Mouse (Mus musculus) hindbrain, embryonic 10.5 days (tissue): ENCODE results near the gene Gm5849. TPM values are rescaled to one million over a fixed set of nuclear protein-coding genes. Genes with fewer than 3 reads are reported as not detected.
"Not testable (repeated sequence)": the region's sequence is repeated elsewhere in the genome, so short reads cannot be mapped to it uniquely, and the experiment has no call there.

Source experiments
- DNase-seq: peaks from one replicate; pipeline ENCODE4 v3.0.0-alpha.2; 2017; ENCODE audit warnings: low spot score
- H3K27ac ChIP-seq: fragments of 300-500 bp; sonication (generic); 2 replicates; pipeline ENCODE4 v1.5.1; 2016; ENCODE audit warnings: mild to moderate bottlenecking, moderate library complexity
- H3K27me3 ChIP-seq: fragments of 300-500 bp; sonication (generic); 2 replicates; pipeline ENCODE4 v1.6.1; 2016; ENCODE audit warnings: mild to moderate bottlenecking; ENCODE audit not compliant: poor library complexity, insufficient read depth, severe bottlenecking
- H3K36me3 ChIP-seq: fragments of 300-500 bp; sonication (generic); 2 replicates; pipeline ENCODE4 v1.6.1; 2016; ENCODE audit warnings: mild to moderate bottlenecking, moderate library complexity
- H3K4me1 ChIP-seq: fragments of 300-500 bp; sonication (generic); replicated peaks from 2 replicates; pipeline ENCODE4 v1.6.1; 2016; ENCODE audit warnings: mild to moderate bottlenecking
- H3K4me3 ChIP-seq: fragments of 300-500 bp; sonication (generic); 2 replicates; pipeline ENCODE4 v1.5.1; 2016; ENCODE audit warnings: mild to moderate bottlenecking, moderate library complexity
- H3K9me3 ChIP-seq: fragments of 300-500 bp; sonication (generic); 2 replicates; pipeline ENCODE4 v1.6.1; 2016; ENCODE audit warnings: mild to moderate bottlenecking, moderate library complexity
- WGBS: fragments of 180-500 bp; shearing (Covaris S2); methylation state at CpG from one replicate; pipeline ENCODE4 v1.1.7; 2016; 5-methylcytosine and 5-hydroxymethylcytosine counted together
- polyA plus RNA-seq: library from polyadenylated mRNA; unstranded; fragments of >200 nt; fragmentation: Nextera tagmentation; extraction: Ambion mirVana; gene quantifications from 2 replicates; pipeline ENCODE4 v1.2.1, GENCODE M21; 2016

Gm5849 gene
- not detected in 2 replicates for polyA plus RNA-seq

DNA sequence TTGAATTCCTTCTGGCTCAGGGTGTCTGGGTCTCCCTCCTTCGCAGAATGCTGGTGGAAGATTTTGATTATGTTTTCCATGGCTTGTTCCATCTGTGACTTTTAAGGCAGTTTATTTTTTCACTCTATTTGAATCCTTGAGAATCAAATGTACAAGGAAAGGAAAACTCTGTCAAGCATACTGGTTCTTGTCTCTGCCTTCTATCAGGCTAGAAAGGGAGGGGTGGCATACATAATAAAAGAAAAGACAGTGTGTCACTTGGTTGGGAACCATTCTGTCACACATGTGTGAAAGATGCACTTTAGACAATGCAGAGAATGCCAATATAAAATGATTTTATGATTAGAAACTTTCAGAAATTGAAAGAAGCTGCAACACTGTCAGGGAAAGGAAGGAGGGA, at the start of gene Gm5849:
Gm5849 (minus strand) TSS at position 101 of the 400 bp plus-strand sequence.
- not testable (repeated sequence) for H3K4me3 ChIP-seq, DNase-seq, H3K4me1 ChIP-seq, H3K9me3 ChIP-seq, H3K27me3 ChIP-seq, H3K27ac ChIP-seq, H3K36me3 ChIP-seq
- WGBS: 100% methylated on average over 1 of the region's 1 CpGs

- no peaks in the 10 kb centered on the region for H3K9me3 ChIP-seq
- H3K36me3 ChIP-seq: no peaks in the 10 kb centered on the region
- H3K4me3 ChIP-seq: no peak overlapping the region
- H3K27ac ChIP-seq: no peak overlapping the region
- WGBS: 94% methylated on average over 1 of the region's 1 CpGs
- no peaks in the 10 kb centered on the region for H3K4me1 ChIP-seq
- no peak for DNase-seq
- no peaks in the 10 kb centered on the region for H3K27me3 ChIP-seq
These were observed 28.0 kb downstream of the Gm5849 start for GRCm38 (mm10) chr3:90749658-90750057.

- 84% methylated on average over 3 of the region's 3 CpGs for WGBS
- no peaks in the 10 kb centered on the region for H3K4me1 ChIP-seq
- no peak within 1 kb of the TSS for H3K4me3 ChIP-seq
- no peaks in the 10 kb centered on the region for H3K9me3 ChIP-seq
- no peak for DNase-seq
- no peaks in the 10 kb centered on the region for H3K36me3 ChIP-seq
- H3K27me3 ChIP-seq: no peaks in the 10 kb centered on the region
- H3K27ac ChIP-seq: no peak within 1 kb of the TSS
These were observed 51.1 kb downstream of the Gm5849 start, which contains the start of gene Pglyrp4 for GRCm38 (mm10) chr3:90726606-90727005. Gene Pglyrp4 (plus strand): TSS chr3:90726906.

Other genes starting within 250 kb of the Gm5849 start
- 46.6 and 47.9 TPM in 2 replicates for gene S100a16, start 240.6 kb downstream of the Gm5849 start, polyA plus RNA-seq
- gene S100a3, start 217.3 kb downstream of the Gm5849 start, polyA plus RNA-seq: 0.24 and 0.27 TPM in 2 replicates
- gene S100a2, start 187.6 kb downstream of the Gm5849 start, polyA plus RNA-seq: not detected in 2 replicates
- gene Gm42674, start 176.0 kb downstream of the Gm5849 start, polyA plus RNA-seq: not detected in 2 replicates
- gene S100a4, start 174.1 kb downstream of the Gm5849 start, polyA plus RNA-seq: not detected in 2 replicates
- not detected in 2 replicates for gene S100a5, start 169.4 kb downstream of the Gm5849 start, polyA plus RNA-seq
- gene S100a6, start 165.0 kb downstream of the Gm5849 start, polyA plus RNA-seq: 14.4 and 18.3 TPM in 2 replicates
- gene S100a7a, start 123.9 kb downstream of the Gm5849 start, polyA plus RNA-seq: not detected in 2 replicates
- gene S100a8, start 108.9 kb downstream of the Gm5849 start, polyA plus RNA-seq: not detected in 2 replicates
- gene S100a9, start 82.2 kb downstream of the Gm5849 start, polyA plus RNA-seq: not detected in 2 replicates
- gene Pglyrp4, start 51.0 kb downstream of the Gm5849 start, polyA plus RNA-seq: not detected in 2 replicates